Mouse (Mus musculus): ENCODE data around the gene Ager. TPM values are rescaled to one million over a fixed set of nuclear protein-coding genes. Genes with fewer than 3 reads are reported as not detected.

Ager gene
- total RNA-seq, 2 experiments from 2014 or later = 1.8 TPM

DNA sequence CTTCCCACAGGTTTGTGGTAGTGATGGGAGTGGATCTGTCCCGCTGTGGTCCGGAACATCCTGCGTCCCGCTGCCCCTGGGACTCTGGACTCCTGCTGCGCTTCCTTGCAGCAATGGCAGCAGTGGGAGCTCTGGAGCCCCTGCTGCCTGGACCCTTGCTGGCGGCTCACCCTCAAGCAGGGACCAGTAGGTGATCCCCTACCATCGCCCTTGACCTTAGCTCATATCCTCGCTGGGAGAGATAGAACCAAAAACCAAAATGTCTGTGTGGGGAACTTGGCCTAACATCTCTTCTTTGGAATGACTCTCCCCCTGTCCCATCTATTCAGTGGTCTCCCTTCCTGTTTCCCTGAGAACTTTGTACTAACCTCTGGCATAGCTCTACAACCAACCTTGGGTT is 13.8 kb upstream of the Ager start:
- intact Hi-C loops (cut with DNase I) = no loop called here
- no peak for DNase-seq

DNA sequence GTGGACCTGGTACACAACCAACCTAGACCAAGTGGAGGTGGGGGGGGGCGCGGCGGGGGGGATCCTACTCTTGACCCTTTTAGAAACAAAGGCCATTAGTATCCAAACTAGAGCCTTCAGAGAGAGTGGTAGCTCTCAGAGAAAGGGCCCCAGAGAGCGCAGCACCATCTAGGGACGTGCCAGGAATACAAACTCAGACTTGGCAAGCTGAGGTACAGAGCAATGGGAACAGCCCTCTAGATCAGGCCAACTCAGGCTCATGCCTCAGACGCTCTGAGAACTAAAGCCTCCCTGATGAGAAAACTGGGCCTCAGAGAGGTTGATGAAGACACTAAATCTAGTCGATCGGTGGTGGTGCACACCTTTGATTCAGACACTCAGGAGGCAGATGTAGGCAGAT is 12.5 kb upstream of the Ager start:
- no peak for DNase-seq
- intact Hi-C loops (cut with DNase I) = no loop called here

DNA sequence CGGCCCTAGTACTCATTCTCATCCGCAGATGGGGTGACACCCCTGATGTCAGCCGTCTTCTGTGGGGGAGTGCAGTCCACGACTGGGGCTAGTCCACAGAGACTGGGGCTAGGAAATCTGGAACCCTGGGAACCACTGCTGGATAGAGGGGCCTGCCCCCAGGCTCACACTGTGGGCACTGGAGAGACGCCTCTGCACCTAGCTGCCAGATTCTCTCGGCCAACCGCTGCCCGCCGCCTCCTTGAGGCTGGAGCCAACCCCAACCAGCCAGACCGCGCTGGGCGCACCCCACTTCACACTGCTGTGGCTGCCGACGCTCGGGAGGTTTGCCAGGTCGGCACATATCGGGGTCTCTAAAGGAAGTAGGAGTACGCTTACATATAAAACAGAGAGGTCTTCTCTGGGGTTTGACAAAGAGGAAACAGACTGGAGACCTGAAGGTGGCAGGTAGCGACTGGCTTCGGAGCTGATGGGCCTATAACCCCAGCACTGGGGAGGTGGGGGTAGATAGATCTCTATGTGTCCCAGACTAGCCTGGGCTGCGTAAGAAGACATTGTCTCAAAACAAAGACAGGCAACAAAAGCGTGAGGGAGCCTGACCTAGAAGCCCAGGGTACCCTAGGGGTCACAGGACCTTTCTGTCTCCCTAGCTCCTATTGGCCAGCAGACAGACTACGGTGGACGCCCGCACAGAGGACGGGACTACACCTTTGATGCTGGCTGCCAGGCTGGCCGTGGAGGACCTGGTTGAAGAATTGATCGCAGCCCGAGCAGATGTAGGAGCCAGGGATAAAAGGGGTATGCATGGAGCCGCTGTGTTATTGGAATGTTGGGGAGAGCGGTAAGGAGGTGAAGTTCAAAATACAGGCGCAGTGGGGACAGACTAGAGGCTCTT is 11.5 kb upstream of the Ager start:
- intact Hi-C loops (cut with DNase I) = no loop called here

DNA sequence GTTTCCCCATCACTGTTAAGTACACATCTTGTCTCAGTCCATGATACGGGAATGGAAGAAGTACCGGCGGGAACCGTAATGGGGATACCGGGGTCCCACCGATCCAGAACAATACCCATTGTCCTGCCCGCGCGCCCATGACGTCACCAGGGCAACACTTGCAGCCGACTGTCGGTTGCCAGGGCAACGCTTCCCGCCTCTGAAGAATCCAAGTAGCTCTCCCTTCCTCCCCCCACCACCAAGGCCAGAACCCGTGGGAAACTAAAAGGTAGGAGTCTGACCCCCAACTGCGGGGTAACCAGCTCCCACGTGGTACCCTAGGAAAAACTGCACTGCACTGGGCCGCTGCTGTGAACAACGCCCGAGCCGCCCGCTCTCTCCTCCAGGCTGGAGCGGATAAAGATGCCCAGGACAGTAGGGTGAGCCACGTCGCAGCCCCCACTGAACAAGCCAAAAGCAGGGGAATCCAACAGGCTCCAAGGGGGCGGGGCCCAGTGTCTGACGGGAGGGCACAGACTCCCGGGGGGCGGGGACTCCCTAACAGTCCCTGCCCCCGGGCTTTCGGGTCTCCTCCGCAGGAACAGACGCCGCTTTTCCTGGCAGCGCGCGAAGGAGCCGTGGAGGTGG is 10.8 kb upstream of the Ager start:
- peak; percentile 97 for DNase-seq
- intact Hi-C loops (cut with DNase I) = no loop called here

More for the DNA sequence above, 11.5 kb upstream of the Ager start:
- DNase-seq = peak; percentile 40

DNA sequence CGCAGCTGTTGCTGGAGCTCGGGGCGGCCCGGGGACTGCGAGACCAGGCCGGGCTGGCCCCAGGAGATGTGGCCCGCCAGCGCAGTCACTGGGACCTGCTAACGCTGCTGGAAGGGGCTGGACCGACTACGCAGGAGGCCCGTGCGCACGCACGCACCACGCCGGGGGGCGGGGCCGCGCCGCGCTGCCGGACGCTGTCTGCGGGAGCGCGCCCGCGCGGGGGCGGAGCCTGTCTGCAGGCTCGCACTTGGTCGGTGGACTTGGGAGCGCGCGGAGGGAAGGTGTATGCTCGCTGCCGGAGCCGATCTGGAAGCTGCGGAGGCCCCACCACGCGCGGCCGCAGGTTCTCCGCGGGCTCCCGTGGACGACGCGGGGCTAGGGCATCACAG is 10.2 kb upstream of the Ager start:
- peak; percentile 97 for DNase-seq
- intact Hi-C loops (cut with DNase I) = no loop called here

DNA sequence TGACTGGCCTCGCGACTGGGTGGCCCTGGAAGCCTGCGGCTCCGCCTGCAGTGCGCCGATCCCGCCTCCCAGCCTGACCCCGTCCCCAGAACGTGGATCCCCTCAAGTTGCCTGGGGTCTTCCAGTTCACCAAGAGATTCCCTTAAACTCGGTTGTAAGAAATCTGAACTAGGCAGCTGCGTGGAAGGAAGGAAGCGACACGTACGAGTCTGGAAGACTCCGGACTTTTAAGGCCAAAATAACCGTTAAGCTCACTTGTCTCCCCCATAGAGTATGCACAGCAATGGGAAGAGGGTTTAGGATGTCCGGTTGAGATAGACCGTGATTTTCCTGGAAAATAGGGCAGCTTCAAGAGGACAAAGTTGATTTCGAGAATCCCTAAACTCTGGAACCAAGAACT is 9.8 kb upstream of the Ager start:
- DNase-seq = no peak
- intact Hi-C loops (cut with DNase I) = no loop called here

DNA sequence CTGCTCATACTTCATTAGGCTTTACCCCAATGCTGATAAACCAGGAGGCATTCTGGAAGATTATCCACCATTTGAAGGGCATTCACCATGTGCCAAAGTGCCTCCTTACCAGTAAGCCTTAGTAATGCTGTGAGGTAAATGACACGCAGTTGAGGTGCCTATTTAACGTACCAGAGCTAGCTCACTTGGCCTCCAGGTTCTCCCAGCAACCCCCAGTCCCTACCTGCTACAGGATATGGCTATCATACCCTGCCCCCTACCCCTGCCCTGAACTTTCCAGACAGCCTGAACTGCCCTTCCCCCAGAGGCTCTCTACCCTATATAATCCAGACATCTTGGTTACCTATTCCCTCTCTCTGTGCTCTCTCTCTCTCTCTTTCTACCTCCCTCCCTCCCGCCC is 8.9 kb upstream of the Ager start:
- DNase-seq = no peak
- intact Hi-C loops (cut with DNase I) = no loop called here

DNA sequence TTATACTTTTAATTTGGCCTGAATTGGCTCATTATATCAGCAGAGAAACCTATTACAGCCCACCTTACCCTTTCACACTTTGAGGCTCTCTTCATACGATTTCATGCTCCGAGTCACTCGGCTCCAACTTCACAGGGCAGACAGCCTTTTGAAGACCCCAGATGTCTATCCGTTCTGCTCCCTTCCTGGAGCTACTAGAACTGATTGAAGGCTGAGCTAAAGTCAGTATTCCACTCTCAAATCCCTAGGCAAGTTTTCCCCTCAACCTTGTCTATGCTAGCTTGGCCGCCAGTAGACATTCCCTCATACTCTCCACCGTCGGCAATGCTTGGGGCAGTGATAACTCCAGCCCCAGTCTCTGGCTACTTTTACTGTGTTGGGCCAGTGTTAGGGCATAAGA is 8.5 kb upstream of the Ager start:
- intact Hi-C loops (cut with DNase I) = no loop called here
- no peak for DNase-seq

DNA sequence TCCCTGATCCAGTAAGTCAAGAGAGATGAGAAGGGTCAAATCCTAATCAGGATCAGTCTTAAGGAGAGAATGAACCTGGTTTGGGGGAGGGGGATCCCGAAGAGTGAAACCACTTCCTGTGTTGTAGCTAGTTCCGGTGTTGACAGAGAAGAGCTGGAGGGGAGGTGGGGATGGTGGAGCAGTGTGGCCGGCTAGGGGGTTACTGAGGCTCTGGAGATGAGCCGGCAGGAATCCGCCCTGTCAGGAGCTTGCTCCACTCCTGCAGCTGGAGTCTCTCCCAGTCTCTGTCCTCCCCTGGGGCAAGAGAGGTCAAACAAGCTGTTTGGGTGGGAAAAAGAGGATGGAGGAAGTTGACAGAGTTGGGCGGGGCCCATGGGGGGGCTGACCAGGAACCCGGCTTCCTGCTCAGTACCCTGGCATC is 8.0 kb upstream of the Ager start, which contains the start of gene Gpsm3:
Gpsm3 (plus strand) TSS at position 126 of the 421 bp plus-strand sequence.
- intact Hi-C loops (cut with DNase I) = no loop called here
- no peak for DNase-seq

DNA sequence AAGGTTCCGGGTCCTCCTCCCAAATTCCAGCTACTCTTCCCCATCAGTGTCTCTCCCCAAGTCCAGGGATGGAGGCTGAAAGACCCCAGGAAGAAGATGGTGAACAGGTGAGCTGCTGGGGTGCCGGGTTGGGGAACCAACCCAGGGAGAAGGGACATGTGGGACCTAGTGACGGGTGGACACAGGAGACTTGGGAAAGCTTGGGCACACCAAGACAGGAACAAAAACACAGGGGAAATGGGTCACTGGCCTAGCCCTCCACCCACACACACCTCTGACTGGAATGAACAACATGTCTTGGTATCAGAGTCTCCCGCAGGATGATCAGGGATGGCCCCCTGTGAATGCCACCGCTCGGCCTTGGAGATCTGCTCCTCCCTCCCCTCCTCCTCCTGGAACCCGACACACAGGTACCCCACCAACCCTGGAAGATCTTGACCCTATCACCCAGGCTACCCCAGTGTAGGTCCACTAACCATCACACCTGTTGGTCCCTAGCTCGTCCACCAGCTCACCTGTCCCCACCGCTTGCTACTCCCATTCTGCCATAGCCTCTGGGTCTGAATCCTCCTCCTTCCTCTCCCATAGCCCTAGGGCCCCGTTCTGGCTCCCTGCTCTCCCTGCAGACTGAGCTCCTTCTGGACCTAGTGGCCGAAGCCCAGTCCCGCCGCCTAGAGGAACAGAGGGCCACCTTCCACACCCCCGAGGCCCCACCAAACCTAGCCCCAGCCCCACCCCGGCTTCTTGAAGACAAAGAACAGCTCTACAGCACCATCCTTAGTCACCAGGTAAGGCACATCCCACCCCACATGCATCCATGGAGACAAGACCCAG is 7.3 kb upstream of the Ager start:
- intact Hi-C loops (cut with DNase I) = no loop called here
- no peak for DNase-seq

DNA sequence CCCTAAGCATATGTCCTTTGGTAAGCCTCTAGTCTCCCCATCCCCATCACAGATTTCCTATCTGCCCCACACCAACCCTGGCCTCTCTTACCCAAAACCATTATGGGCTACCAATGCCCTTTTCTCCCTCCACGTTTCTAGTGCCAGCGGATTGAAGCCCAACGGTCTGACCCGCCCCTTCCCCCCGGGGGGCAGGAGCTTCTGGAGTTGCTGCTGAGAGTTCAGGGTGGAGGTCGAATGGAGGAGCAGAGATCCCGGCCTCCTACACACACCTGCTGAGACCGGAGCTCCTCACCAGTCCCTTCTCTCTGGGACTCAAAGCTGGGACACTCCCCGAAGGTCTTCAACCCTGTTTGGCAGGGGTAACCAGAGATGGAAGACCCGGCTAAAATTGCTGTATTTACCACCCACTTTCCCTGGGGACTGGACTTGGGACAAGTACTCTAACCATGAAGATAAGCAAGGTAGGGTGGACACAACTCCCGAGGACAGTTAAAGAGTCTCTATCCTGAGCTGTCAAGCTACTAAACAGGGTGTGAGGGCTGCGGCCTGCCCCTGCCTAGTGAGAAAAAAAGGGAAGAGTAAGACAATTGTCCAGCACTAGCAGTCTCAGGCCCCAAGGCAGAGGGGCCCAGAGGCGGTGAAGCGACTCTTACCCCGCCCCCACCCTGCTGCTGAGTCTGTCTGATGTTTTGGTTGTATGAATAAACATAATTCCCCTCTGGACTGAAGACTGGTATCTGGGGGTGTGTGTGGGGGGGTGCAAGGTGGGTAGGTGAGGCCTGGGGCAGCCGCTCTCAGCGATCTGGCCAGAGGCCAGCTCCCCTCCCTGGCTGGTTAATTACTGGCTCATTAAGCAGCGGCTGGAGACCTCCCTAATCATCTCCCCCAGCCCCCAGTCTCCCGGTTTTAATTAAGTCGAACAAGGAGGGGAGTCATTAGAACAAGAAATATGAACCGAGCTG is 6.4 kb upstream of the Ager start, which contains the start of gene Pbx2:
Pbx2 (plus strand) TSS at position 238 of the 965 bp plus-strand sequence.
- intact Hi-C loops (cut with DNase I) = no loop called here
- no peak for DNase-seq

DNA sequence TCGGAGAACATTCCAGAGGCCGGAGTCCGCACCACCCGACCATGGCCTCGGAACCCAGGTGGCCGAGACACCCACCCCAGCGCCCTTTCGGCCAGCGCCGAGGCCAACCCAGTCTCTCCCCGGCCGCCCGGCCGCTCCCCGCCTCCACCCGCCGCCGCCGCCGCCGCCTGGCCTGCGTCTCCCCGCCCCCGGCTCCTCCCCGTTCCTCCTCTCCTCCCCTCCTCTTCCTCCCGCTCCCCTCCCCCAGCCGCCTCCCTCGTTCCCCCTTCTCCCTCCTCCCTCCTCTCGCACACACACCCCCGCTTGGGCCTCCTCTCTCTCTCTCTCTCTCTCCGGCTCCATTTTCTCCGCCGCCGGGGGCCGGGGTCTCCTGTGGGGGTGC is 5.7 kb upstream of the Ager start:
- peak; percentile 97 for DNase-seq
- intact Hi-C loops (cut with DNase I) = no loop called here

DNA sequence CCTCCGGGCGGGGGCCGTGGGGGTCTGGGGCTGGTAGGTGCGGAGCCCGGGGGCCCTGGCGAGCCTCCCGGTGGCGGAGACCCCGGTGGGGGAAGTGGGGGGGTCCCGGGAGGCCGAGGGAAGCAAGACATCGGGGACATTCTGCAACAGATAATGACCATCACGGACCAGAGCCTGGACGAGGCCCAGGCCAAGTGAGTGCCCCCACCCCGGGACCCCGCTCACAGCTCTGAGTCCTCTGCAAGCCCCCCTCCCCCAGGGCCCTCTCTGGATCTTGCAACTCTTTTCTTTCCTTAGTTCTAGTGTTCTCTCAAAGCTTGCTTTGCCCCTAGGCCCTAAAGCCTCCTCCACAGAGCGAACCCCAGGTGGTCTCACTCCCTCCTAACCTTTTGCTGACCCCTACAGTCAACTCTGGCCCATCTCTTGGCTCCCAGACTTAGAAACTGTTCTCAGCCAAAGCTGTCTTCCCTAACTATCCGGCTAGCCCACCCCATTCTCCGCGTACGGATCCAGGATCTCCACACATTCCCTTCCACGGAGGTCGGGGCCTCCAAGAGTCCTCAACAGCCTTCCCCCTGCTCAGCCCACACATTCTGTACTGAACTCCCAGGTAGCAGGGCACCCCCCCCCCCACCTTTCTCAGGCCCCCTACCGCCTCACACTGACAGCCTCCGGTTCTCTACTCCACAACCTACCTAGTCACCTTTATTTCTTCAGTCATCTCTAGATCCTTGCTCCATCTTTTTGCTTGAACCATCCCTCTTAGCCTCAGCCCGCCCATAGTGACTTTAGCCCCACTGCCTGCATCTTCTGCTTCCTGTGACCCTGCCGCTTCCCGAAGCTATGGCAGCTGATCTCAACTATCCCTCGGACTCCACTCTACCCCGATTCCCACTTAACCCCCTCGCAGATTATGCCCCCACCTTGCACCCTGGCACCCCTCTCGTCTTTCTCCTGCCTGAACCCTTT is 4.8 kb upstream of the Ager start:
- intact Hi-C loops (cut with DNase I) = no loop called here
- DNase-seq = peak; percentile 50

DNA sequence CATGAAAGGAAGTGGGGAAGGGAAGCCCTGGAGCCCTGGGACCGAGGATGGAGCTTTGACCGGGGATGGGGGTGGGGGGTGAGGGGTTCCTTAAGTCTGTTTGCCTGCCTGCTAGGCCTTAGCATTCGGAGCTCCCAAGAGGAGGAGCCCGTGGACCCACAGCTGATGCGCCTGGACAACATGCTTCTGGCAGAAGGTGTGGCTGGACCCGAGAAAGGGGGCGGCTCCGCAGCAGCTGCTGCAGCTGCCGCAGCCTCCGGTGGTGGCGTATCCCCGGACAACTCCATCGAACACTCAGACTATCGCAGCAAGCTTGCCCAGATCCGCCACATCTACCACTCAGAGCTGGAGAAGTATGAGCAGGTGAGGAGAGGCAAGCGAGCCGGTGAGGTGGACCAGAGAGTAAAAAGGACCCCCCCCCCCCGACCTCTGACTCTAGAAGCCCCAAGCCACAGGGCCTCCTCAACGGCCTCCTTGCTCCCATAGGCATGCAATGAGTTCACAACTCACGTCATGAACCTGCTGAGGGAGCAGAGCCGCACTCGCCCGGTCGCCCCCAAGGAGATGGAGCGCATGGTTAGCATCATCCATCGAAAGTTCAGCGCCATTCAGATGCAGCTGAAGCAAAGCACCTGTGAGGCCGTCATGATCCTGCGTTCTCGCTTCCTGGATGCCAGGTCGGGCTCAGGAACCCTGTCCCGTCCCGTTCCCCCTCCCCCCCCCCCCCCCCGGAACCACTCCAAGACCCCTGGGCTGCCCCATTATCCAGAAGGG is 3.7 kb upstream of the Ager start:
- intact Hi-C loops (cut with DNase I) = no loop called here
- no peak for DNase-seq

DNA sequence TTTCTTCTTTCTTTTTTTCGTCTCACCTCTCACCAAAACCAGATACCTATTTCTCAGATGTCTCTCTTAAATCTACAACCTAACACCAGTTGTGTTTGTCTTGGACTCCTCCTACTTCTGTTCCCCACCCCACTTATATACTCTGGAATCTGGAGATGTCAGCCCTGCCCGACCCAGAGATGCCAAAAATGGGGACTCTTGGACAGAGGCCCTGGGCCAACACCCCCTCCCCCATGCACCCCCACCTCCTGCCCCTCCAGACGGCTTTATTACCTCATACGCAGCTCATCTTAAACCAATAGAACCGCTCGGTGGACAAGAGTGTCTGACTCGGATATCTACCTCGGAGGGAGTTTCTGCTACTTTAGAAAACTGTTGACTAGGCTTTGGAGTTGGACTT is 1.6 kb upstream of the Ager start:
- intact Hi-C loops (cut with DNase I) = loop anchor here (5.0 kb wide), 1 partner anchor 564 kb away; the partner anchor contains the start of genes Rxrb and Slc39a7
- DNase-seq = no peak

DNA sequence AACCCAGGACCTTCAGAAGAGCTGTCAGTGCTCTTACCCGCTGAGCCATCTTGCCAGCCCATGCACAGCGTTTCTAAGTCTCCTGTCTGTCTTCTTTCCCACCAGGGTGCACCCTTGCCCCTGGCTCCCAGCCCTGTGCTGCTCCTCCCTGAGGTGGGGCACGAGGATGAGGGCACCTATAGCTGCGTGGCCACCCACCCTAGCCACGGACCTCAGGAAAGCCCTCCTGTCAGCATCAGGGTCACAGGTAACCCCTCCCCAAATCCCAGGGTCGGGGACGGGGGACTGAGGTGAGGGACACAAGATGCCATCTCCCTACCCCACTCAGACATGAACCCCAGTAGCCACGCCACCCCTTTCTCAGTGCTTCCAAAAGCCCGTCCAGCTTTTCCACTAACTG is 2.2 kb downstream of the Ager start:
- intact Hi-C loops (cut with DNase I) = loop anchor here (5.0 kb wide), 1 partner anchor 568 kb away; the partner anchor contains the start of genes Rxrb and Slc39a7
- DNase-seq = no peak

DNA sequence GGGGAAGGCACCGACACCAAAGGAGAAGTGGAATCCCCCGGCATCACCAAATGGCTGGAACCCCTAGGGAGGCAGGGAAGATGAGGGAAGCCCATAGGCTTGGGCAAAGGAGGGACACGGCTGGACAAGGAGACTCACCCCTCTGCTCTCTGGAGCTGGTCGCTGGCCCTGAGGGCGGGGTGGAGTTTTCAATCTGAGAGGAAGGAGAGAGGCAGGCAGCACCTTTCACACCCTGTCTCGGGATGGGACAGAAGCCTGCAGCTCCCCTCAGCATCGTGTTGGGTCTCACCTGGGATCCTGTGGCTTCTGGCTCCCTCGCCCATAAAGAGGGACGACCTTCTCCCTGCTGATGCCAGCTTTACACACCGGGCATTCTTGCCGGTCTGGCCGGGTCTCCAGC is 4.1 kb downstream of the Ager start:
- intact Hi-C loops (cut with DNase I) = no loop called here
- no peak for DNase-seq
